ENCODE assay signal across 25 mouse cellular contexts in the genomic region with DNA sequence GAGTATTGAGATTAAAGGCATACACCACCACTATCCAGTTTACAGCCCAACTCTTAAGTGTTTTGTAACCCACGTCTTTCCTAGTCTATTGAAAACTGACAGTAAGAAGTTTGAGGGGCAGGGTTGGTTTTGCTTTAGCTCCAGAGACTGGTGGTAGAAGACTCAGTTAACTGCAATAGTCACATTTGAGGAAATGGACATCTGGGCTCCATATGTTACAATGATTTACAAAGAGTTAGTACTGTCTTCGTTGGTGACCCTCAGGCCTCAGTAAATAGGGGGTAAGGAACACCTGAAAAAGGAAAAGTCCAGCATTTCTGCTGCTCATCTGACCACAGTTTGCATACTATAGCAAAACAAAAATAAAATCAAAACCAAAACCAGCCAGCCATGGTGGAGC.
A peak's percentile ranks its signal among the peaks of the same experiment; 100 is the strongest.
DNase-seq lines count a peak whose midpoint lies in the region; ATAC-seq and TF ChIP-seq lines count a peak whose summit lies in the region.
"Had no signal": no experiment of that assay in that cellular context is flagged by ENCODE, and none has a peak within 500 bp of the region (broad histone marks: within the 10 kb centered on the region; RNA-seq: fewer than 3 reads in every experiment).

No protein-coding gene starts in this region.

- no peaks in the 10 kb centered on the region for H3K27me3 ChIP-seq in stomach, embryonic 14.5 days (ENCODE audit: control insufficient read depth, insufficient read depth, low read length)
- H3K27me3 ChIP-seq in stomach, postnatal 0 days (ENCODE audit: control insufficient read depth, insufficient read depth, low read length) = no peaks in the 10 kb centered on the region
- H3K27me3 ChIP-seq in limb, embryonic 11.5 days (ENCODE audit: control insufficient read depth, insufficient read depth, low read length) = no peaks in the 10 kb centered on the region
- H3K27me3 ChIP-seq: heart, embryonic 13.5 days; lung, embryonic 15.5 days had no signal

- H3K36me3 ChIP-seq in stomach, embryonic 14.5 days (ENCODE audit: control insufficient read depth, insufficient read depth, low read length) = no peaks in the 10 kb centered on the region
- H3K36me3 ChIP-seq in stomach, postnatal 0 days (ENCODE audit: control insufficient read depth, insufficient read depth, low read length) = 0 out of 2 replicates have a peak, but pooled peaks cover 3% of the 10 kb centered on the region
- H3K36me3 ChIP-seq in limb, embryonic 11.5 days (ENCODE audit: control insufficient read depth, insufficient read depth, low read length) = no peaks in the 10 kb centered on the region
- H3K36me3 ChIP-seq: lung, embryonic 15.5 days had no signal

- no peaks in the 10 kb centered on the region for H3K9me3 ChIP-seq in stomach, embryonic 14.5 days (ENCODE audit: control insufficient read depth, low read depth, low read length)
- H3K9me3 ChIP-seq in stomach, postnatal 0 days (ENCODE audit: control insufficient read depth, low read length) = no peaks in the 10 kb centered on the region
- no peaks in the 10 kb centered on the region for H3K9me3 ChIP-seq in limb, embryonic 11.5 days (ENCODE audit: control insufficient read depth, low read length)
- H3K9me3 ChIP-seq: heart, embryonic 13.5 days; lung, embryonic 15.5 days had no signal

- no peak for ATAC-seq in stomach, embryonic 14.5 days (ENCODE audit: insufficient number of reproducible peaks, insufficient read depth, low FRiP score, low read depth)
- ATAC-seq in stomach, postnatal 0 days (ENCODE audit: low FRiP score, low TSS enrichment) = no peak
- no peak for ATAC-seq in limb, embryonic 11.5 days (ENCODE audit: insufficient number of reproducible peaks, low FRiP score, low TSS enrichment, low read depth)
- no peak for ATAC-seq in inflammation-experienced regulatory T-cells, adult 6 months
- ATAC-seq: forebrain, embryonic 14.5 days; midbrain, embryonic 16.5 days had no signal

- H3K4me3 ChIP-seq in stomach, embryonic 14.5 days (ENCODE audit: low read depth, low read length) = no peak overlapping the region
- no peak overlapping the region for H3K4me3 ChIP-seq in stomach, postnatal 0 days (ENCODE audit: low read depth, low read length)
- H3K4me3 ChIP-seq in limb, embryonic 11.5 days (ENCODE audit: low read depth, low read length) = no peak overlapping the region
- H3K4me3 ChIP-seq: heart, adult 2 months; heart, embryonic 13.5 days; lung, embryonic 15.5 days had no signal

- no peak for TF ChIP-seq CTCF in stomach, postnatal 0 days (IDR thresholded peaks at IDR 0.05; ENCODE audit: low read depth)

- 46% methylated on average over 2 of the region's 2 CpGs for WGBS in stomach, embryonic 14.5 days
- 43% methylated on average over 2 of the region's 2 CpGs for WGBS in stomach, postnatal 0 days
- WGBS in limb, embryonic 11.5 days = 12% methylated on average over 2 of the region's 2 CpGs

- H3K9ac ChIP-seq in stomach, embryonic 14.5 days (replicated peaks; ENCODE audit: low read depth, low read length) = no peak overlapping the region
- H3K9ac ChIP-seq in stomach, postnatal 0 days (ENCODE audit: low read length) = no peak overlapping the region
- H3K9ac ChIP-seq in limb, embryonic 11.5 days (ENCODE audit: low read length) = no peak overlapping the region
- H3K9ac ChIP-seq: heart, embryonic 13.5 days; hindbrain, embryonic 14.5 days; lung, embryonic 15.5 days had no signal

- peak overlapping the region; percentile 44; the same call in 1 of the 2 replicates for H3K27ac ChIP-seq in stomach, embryonic 14.5 days (ENCODE audit: low read length)
- H3K27ac ChIP-seq in stomach, postnatal 0 days (replicated peaks) = no peak overlapping the region
- H3K27ac ChIP-seq in limb, embryonic 11.5 days (replicated peaks; ENCODE audit: low read depth, low read length) = 0 out of 2 replicates have a peak overlapping the region, but pooled peaks have one; percentile 42
- H3K27ac ChIP-seq: heart, adult 2 months; heart, embryonic 13.5 days; hindbrain, embryonic 14.5 days; lung, embryonic 15.5 days had no signal

- no peak overlapping the region for H3K4me2 ChIP-seq in stomach, embryonic 14.5 days (replicated peaks; ENCODE audit: low read depth, low read length)
- H3K4me2 ChIP-seq in stomach, postnatal 0 days (replicated peaks; ENCODE audit: low read depth) = no peak overlapping the region
- no peak overlapping the region for H3K4me2 ChIP-seq in limb, embryonic 11.5 days (ENCODE audit: low read depth, severe bottlenecking)
- H3K4me2 ChIP-seq: heart, embryonic 13.5 days; hindbrain, embryonic 14.5 days; liver, embryonic 11.5 days; lung, embryonic 15.5 days; midbrain, embryonic 11.5 days had no signal

- peak; percentile 54 for DNase-seq in embryo, embryonic 10 days (ENCODE audit: low spot score)
- DNase-seq in embryo, embryonic 9.5 days (ENCODE audit: extremely low spot score) = no peak
- DNase-seq in stomach, postnatal 0 days (ENCODE audit: low spot score) = no peak
- no peak for DNase-seq in limb, embryonic 11.5 days (ENCODE audit: low spot score)
- DNase-seq in right cerebral cortex, postnatal 14 days = no peak
- DNase-seq in cerebellum, adult 11 months = no peak
- DNase-seq: adrenal gland, adult 8-10 months; cerebellum, adult 9-10 months; cerebellum, postnatal 36 days; gastrocnemius, postnatal 36 days; heart, adult 2 months; heart, postnatal 10 days; kidney, adult 11 months; layer of hippocampus, adult 9-11 months; spleen, adult 18-20 months; thymus, postnatal 4 days had no signal

- TF ChIP-seq EP300 in stomach, postnatal 0 days (optimal IDR thresholded peaks at IDR 0.05) = no peak

- H3K4me1 ChIP-seq in stomach, embryonic 14.5 days (ENCODE audit: control insufficient read depth, insufficient read depth, low read length) = peaks cover 19% of the 10 kb centered on the region
- H3K4me1 ChIP-seq in stomach, postnatal 0 days (replicated peaks; ENCODE audit: control insufficient read depth, insufficient read depth) = 0 out of 2 replicates have a peak, but pooled peaks cover 3% of the 10 kb centered on the region
- peaks cover 28% of the 10 kb centered on the region for H3K4me1 ChIP-seq in limb, embryonic 11.5 days (ENCODE audit: control insufficient read depth, insufficient read depth, low read length)
